Mouse (Mus musculus): ENCODE results near the gene Rptor. TPM values are rescaled to one million over a fixed set of nuclear protein-coding genes. Genes with fewer than 3 reads are reported as not detected.

Gene Rptor
- total RNA-seq, 2 experiments from 2014 or later: 42.8 to 47.5 TPM

GRCm38 (mm10) chr11:119839411-119840342 lies 237.0 kb downstream of the Rptor start:
- DNase-seq (ENCODE audit: low spot score in 2 of 2): no peak

- DNase-seq (ENCODE audit: low spot score in 2 of 2): no peak
Observed at GRCm38 (mm10) chr11:119846608-119847007, 243.9 kb downstream of the Rptor start.

- DNase-seq (ENCODE audit: low spot score in 2 of 2): no peak
Observed at GRCm38 (mm10) chr11:119847076-119847475, 244.4 kb downstream of the Rptor start.

- DNase-seq (ENCODE audit: low spot score in 2 of 2): no peak
Observed at GRCm38 (mm10) chr11:119847569-119847968, 244.9 kb downstream of the Rptor start.

GRCm38 (mm10) chr11:119848189-119848588 lies 245.5 kb downstream of the Rptor start:
- DNase-seq (ENCODE audit: low spot score in 2 of 2): no peak

GRCm38 (mm10) chr11:119855999-119856398 lies 253.3 kb downstream of the Rptor start:
- DNase-seq (ENCODE audit: low spot score in 2 of 2): no peak

GRCm38 (mm10) chr11:119862523-119863299 lies 260.0 kb downstream of the Rptor start:
- DNase-seq (ENCODE audit: low spot score in 2 of 2): no peak

- no peak for DNase-seq (ENCODE audit: low spot score in 2 of 2)
Observed at GRCm38 (mm10) chr11:119863421-119863821, 260.7 kb downstream of the Rptor start.

- DNase-seq (ENCODE audit: low spot score in 2 of 2): no peak
Observed at GRCm38 (mm10) chr11:119866837-119867236, 264.1 kb downstream of the Rptor start.

- no peak for DNase-seq (ENCODE audit: low spot score in 2 of 2)
Observed at GRCm38 (mm10) chr11:119868138-119868537, 265.4 kb downstream of the Rptor start.

GRCm38 (mm10) chr11:119868556-119868955 lies 265.9 kb downstream of the Rptor start:
- DNase-seq (ENCODE audit: low spot score in 2 of 2): no peak

- no peak for DNase-seq (ENCODE audit: low spot score in 2 of 2)
Observed at GRCm38 (mm10) chr11:119871141-119871540, 268.4 kb downstream of the Rptor start.

- DNase-seq (ENCODE audit: low spot score in 2 of 2): no peak
Observed at GRCm38 (mm10) chr11:119873643-119874042, 270.9 kb downstream of the Rptor start.

- no peak for DNase-seq (ENCODE audit: low spot score in 2 of 2)
Observed at GRCm38 (mm10) chr11:119874841-119875240, 272.1 kb downstream of the Rptor start.

GRCm38 (mm10) chr11:119875685-119876084 lies 273.0 kb downstream of the Rptor start:
- DNase-seq (ENCODE audit: low spot score in 2 of 2): no peak

GRCm38 (mm10) chr11:119877124-119877523 lies 274.4 kb downstream of the Rptor start:
- no peak for DNase-seq (ENCODE audit: low spot score in 2 of 2)

- no peak for DNase-seq (ENCODE audit: low spot score in 2 of 2)
Observed at GRCm38 (mm10) chr11:119879573-119879972, 276.9 kb downstream of the Rptor start.

GRCm38 (mm10) chr11:119883646-119884045 lies 280.9 kb downstream of the Rptor start:
- DNase-seq (ENCODE audit: low spot score in 2 of 2): no peak

GRCm38 (mm10) chr11:119889966-119890365 lies 287.3 kb downstream of the Rptor start:
- no peak for DNase-seq (ENCODE audit: low spot score in 2 of 2)

GRCm38 (mm10) chr11:119891601-119892215 lies 289.0 kb downstream of the Rptor start:
- DNase-seq (ENCODE audit: low spot score in 2 of 2): no peak

- no peak for DNase-seq (ENCODE audit: low spot score in 2 of 2)
Observed at GRCm38 (mm10) chr11:119893667-119894236, 291.0 kb downstream of the Rptor start.
